Mouse (Mus musculus) spleen, adult 12 weeks (tissue): ENCODE measurements around the gene Slc10a4.
"Not testable (repeated sequence)": the region's sequence is repeated elsewhere in the genome, so short reads cannot be mapped to it uniquely, and the experiment has no call there.

Experiments used
- DNase-seq: peaks from one replicate; pipeline ENCODE4 v3.0.0; 2022; ENCODE audit warnings: low spot score

Slc10a4 gene

DNA sequence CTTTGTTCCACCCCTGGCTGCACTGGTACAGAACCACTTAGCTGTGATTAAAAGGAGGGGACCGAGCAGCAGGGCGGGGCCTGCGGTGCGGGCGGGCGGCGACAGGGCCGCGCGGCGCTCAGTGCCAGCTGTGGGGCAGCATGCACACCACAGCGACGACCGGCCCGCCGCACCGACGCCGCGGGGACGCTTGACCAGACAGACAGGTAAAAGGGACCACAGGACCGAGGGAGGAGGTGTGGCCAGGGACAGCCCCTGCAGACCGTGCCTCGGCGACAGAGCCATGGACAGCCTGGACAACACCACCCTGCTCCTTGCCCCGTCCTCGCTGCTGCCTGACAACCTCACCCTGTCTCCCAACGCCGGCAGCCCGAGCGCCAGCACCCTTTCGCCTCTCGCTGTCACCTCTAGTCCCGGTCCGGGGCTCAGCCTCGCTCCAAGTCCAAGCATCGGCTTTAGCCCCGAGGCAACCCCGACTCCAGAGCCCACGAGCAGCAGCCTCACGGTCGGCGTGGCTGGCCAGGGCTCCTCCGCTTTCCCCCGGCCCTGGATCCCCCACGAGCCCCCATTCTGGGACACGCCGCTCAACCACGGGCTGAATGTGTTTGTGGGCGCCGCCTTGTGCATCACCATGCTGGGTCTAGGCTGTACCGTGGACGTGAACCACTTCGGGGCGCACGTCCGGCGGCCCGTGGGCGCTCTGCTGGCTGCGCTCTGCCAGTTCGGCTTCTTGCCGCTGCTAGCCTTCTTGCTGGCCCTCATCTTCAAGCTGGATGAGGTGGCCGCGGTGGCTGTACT lies at the start of gene Slc10a4:
Gene Slc10a4, plus strand, starts transcription at position 100 of the 798 bp plus-strand sequence.
- no peak for DNase-seq

DNA sequence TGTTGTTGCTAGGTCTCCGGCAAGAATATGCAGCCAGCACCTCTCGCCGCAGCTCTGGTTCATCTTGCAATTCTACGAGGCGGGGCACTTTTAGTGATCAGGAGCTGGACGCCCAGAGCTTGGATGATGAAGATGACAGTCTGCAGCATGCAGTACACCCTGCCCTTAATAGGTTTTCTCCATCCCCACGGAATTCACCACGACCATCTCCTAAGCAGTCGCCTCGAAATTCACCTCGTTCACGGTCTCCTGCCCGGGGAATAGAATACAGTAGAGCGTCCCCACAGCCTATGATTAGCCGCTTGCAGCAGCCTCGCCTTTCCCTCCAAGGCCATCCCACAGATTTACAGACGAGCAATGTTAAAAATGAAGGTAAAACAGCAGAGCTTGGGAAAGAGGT lies 49.4 kb upstream of the Slc10a4 start:
- no peak for DNase-seq

DNA sequence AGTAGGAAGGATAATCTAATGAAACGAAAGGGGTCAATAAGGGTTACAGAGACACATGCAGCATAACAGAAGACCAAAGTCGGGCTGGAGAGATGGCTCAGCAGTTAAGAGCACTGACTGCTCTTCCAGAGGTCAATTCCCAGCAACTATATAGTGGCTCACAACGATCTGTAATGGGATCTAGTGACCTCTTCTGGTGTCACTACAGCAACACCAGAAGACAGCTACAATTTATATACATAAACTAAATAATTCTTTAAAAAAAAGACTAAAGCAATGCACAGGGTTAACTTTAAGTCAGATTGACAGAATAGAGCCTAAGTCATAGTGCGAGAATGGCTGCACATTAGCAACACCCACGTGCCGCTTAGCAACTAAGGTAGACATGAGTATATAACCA lies 46.6 kb upstream of the Slc10a4 start:
- DNase-seq = no peak

DNA sequence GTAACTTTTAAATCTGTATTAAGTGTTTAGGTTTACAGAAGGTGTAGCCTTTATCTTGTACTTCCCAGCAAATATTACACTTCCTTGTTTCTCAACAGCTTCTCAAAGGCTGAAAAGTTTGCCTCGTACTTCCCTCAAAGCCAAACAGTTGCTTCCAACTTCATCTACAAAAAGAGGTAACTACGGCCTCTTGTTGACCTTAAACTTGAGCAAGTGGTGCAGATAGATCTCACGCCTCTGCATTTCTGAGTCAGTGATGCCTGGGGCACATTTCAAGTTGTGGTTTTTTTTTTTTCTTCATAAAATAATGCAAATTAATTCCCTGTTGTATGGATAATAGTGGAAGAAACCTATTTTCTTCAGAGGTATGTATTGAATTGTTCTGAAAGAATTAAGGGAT lies 41.0 kb upstream of the Slc10a4 start:
- no peak for DNase-seq

DNA sequence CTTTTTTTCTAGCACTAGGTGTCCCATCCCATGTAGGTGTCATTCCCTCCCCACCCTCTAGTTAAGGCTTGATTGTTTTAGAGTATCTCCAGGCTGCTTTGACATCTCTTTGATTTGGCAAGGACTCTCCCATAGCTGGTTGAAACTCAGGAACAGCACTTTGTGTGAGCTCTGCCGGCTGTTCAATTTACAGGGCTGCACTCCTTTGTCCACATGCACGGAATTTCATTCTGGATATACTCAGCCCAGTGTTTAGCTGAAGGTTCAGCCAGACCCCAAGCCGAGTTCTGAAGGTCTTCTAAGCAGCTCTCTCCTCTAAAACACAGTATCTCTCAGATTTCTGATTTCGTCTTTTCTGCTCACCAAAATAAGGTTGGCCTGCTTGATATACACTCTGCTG lies 34.2 kb upstream of the Slc10a4 start:
- no peak for DNase-seq

DNA sequence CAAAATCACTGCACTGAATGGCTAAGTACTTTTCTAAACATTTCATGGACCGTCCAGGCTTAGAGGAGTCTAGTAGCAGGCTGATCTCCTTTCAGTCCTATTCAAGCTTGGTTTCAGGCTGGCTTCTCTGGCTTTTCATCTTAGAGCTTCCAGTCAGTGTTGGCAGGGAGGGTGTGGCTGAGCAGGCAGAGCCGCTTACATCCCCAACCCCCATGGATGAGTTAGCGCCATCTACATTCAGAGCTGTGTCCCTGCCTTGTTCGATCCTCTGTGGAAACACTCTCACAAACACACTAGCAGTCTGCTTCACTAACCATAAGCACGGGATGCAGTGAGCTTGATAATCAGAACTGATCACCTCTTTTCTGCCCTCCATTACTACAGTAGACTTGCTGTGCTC lies 33.7 kb upstream of the Slc10a4 start:
- DNase-seq = no peak

DNA sequence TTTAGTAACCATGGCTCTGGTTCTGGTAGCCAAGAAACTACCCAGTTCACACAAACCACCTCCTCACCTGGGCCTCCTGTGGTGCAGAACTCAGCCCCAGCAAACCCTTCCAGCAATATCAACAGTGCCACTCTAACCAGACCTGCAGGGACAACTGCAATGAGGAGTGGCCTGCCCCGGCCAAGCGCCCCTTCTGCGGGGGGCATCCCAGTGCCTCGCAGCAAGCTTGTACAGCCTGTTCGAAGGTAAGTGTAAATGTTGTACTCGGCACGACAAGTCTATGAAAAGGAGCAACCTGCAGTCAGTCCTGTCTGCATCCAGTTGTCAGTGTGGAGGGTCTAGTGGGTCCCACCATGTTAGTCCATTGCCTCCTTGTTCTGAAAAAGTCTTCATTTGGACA lies 32.1 kb upstream of the Slc10a4 start, which contains the start of gene Gm10135:
Gene Gm10135, minus strand, starts transcription at position 101 of the 400 bp plus-strand sequence.
- DNase-seq = no peak

DNA sequence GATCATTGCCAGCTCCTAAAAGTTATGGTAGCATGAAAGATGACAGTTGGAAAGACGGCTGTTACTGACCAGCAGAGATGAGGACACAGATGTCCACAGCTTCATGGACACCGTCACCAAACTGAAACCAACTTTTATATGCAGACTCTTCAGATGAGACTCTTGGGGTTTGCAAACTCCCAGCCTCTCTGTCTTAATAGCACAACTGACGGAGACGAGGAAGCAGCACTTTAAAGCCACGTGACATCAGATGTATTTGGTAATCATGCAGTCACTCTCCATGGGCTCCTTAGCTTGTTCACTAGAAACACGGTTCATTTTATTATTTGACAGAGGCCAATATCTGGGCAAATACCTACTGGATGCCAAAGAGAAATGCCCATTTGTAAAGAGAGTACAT lies 30.7 kb upstream of the Slc10a4 start:
- no peak for DNase-seq

DNA sequence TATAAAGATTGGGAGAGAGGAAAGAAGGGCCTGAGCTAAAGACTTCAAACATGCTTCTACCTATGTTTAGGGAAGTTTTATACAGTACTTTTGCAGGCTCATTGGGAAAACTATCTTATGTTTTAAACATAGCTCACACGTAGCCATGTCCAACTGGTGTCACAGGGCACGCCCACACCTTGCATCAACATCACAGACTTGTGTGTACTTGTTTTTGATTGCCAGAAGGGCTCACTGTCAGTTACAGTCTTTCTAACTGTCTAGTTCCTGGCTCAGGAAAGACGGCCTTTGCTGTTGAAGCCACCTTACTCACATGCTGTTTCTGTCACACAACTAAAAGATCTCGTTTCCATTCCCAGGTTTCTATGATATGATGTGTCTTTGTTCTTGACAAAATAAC lies 30.1 kb upstream of the Slc10a4 start:
- DNase-seq = no peak

DNA sequence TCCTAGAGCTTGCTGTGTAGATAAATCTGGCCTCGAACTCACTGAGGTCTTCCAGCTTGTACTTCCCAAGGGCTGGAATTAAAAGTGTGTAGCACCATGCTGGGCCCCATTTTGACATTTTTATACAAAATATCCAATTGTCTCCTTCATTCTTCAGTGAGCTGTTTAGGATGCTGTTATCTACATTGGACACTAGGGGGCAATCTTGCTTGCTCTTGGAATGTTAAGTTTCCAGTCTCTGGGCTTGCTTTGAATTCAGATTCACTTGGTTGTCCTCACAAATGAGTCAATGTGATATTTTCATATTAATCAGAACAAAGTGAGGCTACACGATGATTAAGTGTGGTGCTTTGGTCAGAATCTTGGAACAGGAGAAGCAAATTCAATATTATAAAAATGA lies 22.6 kb upstream of the Slc10a4 start:
- no peak for DNase-seq

DNA sequence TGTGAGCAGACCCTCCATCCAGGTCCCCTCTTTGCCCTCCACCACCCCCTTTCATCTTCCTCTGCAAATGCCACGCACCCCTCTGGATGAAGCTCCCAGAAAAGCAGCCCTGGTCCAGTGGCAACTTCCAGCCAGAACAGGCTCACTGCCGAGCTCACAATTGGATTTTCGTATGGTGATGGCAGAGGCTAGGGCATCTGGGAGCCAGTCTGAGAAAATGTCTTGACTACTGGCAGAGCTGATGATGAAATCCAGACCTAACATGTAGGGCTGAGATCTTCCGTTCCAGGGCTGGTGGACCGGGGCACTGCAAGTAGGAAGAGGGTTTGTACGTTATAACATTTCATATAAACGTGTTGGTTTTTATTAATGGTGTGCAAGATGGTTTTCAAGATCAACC lies 18.9 kb upstream of the Slc10a4 start:
- DNase-seq = no peak

DNA sequence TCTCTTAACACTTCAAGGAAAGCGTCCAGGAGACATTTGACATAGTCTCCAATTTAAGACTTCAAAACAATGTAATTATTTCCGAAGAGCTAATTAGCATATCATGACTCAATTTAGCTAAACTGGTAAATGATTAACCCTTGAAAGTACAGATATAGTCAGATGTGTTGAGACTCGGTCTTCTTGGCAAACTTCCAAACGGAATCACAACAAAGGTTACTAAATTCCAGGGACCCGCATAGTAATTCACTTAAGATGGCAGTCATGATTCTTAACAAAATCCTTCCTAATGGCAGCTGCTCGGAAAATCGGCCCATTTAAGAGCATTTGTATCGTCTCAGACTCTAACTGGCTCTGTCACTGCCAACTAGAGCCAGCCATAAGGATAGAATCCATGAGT lies 16.9 kb upstream of the Slc10a4 start:
- DNase-seq = no peak

DNA sequence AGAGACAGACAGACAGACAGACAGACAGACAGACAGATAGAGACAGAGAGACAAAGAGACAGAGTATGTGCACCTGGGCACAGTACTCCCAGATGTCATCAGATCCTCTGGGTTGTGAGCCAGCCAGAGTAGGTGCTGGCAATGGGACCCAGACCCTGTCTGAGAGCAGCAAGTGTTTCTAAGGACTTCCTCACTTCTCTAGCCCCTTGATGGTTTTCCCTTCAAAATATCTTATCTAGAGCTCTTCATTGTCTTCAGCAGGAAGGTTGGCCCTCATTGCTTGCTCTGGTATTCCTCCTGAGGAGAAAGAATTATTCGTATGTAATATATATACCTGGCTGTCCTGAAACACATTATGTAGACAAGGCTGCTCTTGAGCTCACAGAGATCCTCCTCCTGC lies 14.2 kb upstream of the Slc10a4 start:
- DNase-seq = no peak

DNA sequence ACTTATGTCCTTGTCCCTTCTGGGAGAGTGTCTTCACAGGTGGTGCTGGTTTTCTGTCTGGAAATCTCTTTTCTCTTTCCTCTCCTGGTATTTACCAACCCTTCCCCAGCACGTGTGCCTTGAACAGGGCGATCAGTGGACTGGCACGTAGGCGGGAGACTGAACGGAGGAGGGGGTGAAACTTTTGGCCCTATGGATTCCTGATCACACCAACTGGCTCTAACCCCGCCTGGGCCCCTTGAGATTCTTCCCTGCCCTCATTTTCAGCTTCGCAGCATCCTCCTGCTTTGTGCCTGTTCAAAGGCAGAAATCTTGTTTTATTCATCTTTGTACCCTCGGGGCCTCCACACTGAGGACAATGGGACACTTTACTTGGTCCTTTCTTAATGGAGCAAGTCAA lies 12.3 kb upstream of the Slc10a4 start:
- DNase-seq = no peak

DNA sequence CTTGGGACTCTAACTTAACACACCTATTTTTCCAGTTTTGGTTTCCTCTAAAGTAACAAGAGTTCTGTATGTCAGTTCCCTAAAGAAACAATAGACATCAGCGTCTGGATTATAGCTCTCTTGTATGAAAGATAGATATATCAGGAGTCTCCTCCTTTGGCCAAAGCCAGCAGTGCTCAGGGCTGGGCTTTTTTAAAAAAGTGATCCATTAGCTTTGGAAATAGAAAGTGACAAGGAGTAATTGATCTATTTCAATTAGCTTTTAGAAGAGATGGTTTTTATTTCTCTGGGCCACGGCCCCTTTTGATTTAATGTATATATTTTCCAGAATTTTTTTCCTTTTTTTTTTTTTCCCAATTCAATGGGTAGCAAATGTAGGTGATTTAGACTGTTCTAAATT lies 11.8 kb upstream of the Slc10a4 start:
- no peak for DNase-seq

DNA sequence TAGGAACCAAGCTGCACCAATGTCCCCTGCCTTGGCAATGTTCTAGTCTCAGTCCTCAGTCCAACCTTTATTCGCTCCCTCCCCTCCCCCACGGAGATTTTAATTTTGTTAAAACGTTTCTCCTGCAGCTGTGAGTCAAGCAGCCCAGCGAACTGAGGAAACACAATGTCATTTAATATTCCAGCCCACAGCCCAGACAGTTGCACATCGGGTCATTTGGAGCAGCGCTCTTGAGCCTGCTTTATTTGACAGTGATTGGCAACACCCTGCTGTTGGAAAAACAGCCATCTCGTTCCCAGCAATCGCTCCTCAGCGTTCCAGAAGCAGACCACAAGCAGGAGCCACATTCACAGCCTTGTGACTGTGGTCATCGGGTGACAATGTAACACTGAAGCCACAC lies 11.3 kb upstream of the Slc10a4 start:
- no peak for DNase-seq

DNA sequence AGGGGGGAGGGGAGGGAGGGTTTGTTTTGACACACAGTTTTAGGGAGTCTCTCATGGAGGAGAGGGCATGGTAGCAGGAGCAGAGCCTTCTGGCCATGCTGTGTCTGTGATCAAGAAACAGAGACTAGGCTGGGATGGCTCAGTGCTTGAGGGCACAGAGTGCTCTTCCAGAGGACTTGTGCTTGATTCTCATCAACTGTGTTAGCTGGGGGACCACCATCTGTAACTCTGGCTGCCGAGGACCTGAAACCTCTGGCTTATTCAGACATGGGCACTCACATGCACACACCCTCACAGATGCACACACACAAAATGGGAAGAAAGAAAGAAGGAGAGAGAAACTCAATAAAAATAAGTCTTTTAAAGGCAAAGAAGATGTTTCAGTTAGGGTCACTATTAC lies 8.1 kb upstream of the Slc10a4 start:
- not testable (repeated sequence) for DNase-seq

DNA sequence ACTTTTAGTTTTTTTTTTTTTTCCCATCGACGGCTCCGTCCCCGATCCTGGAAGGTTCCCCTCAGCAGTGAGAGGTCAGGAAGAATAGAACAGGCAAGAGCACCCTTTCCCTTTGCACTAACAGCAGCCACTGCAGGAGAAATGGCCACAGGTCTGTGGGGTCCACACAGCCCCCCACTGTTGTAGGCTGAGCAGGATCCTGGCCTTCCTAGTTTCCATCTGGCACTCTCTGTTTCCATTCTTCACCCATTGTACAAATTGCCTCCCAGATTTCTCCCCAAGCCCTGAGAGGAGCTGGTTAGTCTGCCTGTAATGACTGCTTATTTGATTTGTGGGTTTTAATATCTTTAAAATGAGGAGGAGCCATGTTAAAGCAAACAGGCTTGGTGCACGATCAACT lies 2.6 kb upstream of the Slc10a4 start:
- DNase-seq = no peak

DNA sequence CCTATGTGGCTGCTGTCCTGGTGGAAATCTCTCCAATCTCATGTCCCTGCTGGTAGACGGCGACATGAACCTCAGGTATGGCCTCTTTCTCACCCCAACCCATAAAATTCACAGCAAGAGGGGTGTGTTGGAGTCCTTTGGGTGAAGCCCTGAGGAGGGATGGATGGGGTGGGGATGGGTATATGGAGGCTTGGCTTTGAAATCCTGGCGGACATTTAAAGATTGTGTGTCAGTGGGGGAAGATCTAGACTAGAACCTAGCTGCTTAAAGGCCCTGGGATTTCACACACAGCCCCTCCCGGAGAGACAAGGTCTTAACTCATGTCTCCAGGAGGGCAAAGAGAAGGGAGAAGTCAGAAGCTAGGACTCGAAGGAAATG lies 888 bp downstream of the Slc10a4 start:
- DNase-seq = no peak

DNA sequence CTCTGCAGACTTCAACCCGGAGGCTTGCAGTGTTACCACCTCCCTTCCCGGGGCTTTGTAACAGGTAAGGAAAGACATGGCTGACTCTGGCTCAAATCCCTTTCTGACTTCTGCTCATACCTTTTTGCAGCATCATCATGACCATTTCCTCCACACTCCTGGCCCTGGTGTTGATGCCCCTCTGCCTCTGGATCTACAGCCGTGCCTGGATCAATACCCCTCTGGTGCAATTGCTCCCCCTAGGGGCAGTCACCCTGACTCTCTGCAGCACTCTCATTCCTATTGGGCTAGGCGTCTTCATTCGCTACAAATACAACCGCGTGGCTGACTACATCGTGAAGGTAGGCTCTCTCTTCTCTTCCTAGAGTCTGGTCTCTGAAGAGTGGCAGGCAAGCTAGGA lies 1.5 kb downstream of the Slc10a4 start:
- not testable (repeated sequence) for DNase-seq

DNA sequence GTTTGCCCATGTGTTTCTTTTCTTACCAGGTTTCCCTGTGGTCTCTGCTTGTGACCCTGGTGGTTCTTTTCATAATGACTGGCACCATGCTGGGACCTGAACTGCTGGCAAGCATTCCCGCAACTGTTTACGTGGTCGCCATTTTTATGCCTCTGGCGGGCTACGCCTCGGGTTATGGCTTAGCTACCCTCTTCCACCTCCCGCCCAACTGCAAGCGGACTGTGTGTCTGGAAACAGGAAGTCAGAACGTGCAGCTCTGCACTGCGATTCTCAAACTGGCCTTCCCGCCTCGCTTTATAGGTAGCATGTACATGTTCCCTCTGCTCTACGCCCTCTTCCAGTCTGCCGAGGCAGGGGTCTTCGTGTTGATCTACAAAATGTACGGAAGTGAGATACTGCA lies 5.1 kb downstream of the Slc10a4 start:
- DNase-seq = not testable (repeated sequence)

DNA sequence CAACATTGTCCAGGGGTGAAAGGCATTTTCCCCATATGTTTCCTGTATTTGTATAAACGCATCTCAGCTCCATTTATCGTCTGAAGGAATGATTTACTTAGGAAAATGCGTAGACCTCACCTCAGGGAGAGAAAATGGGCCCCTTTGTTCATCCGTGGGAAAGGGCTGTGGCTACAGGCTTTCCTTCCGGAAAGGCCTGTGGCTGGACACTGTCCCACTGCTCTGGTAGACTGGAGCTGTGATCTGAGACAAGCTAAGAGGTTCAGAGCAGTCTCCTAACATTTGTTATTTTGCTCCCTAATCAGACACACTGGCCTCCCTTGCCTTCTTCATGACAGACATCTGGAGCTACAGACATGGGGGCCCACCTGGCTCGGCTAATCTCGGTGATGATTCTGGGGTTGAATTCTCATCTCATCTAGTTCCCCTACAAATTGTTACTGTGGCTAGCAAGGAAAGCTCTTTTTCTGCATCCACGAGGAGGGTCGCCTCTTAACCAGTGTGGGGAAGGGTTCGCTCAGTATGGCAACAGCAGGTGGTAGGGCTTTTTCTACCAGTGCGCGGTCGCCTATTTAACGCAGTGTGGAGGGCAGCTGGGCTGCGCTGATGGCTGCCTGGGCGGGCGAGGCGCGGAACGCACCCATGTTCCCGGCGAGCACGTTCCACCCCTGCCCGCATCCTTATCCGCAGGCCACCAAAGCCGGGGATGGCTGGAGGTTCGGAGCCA lies 6.4 kb downstream of the Slc10a4 start:
- DNase-seq = not testable (repeated sequence)

DNA sequence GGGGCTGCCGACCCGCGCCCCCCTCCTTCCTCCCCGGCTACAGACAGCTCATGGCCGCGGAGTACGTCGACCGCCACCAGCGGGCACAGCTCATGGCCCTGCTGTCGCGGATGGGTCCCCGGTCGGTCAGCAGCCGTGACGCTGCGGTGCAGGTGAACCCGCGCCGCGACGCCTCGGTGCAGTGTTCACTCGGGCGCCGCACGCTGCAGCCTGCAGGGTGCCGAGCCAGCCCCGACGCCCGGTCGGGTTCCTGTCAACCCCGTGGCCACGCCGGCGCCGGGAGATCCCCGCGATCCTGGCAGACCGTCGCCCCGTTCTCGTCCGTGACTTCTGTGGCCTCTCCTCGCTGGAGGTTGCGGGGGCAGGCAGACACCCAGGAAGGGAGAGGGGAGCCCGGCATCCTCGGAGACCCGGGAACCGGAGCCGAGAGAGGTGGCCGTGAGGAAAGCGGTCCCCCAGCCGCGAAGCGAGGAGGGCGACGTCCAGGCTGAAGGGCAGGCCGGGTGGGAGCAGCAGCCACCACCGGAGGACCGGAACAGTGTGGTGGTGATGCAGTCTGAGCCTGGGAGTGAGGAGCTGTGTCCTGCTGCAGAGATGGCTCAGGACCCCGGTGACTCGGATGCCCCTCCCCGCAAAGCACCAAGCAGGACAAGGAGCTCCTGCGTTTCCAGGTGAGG lies 7.1 kb downstream of the Slc10a4 start:
- DNase-seq = not testable (repeated sequence)
